Mouse (Mus musculus) common myeloid progenitor, adult 5-6 weeks (primary cell): ENCODE data around the gene Pdpk1. TPM values are rescaled to one million over a fixed set of nuclear protein-coding genes. Genes with fewer than 3 reads are reported as not detected.
A peak's percentile ranks its signal among the peaks of the same experiment; 100 is the strongest.

Experiments
- ATAC-seq: replicated peaks from 2 replicates; pipeline ENCODE4 v1.8.0; 2016; ENCODE audit warnings: low read depth, mild to moderate bottlenecking, moderate TSS enrichment, inconsistent platforms; ENCODE audit not compliant: poor library complexity, severe bottlenecking
- total RNA-seq: library from RNA; stranded (forward); fragments of 200-1000, 187-1606 nt; gene quantifications from 2 replicates; pipeline ENCODE4 v1.2.3, GENCODE M21; 2017

Pdpk1 gene
- total RNA-seq, 1 experiment from 2014 or later: 33.8 TPM

GRCm38 (mm10) chr17:24049008-24049407 is 101.7 kb downstream of the Pdpk1 start:
- ATAC-seq: no peak

GRCm38 (mm10) chr17:24048053-24048452 is 102.7 kb downstream of the Pdpk1 start:
- no peak for ATAC-seq

- ATAC-seq: no peak
Observed at GRCm38 (mm10) chr17:24046026-24046425, 104.7 kb downstream of the Pdpk1 start.

GRCm38 (mm10) chr17:24045608-24046007 is 105.1 kb downstream of the Pdpk1 start:
- ATAC-seq: no peak

- ATAC-seq: no peak
Observed at GRCm38 (mm10) chr17:24044482-24044881, 106.2 kb downstream of the Pdpk1 start.

GRCm38 (mm10) chr17:24037844-24038243 is 112.9 kb downstream of the Pdpk1 start, which contains the start of gene Prss27:
Gene Prss27, plus strand, starts transcription at chr17:24038144.
- ATAC-seq: no peak

GRCm38 (mm10) chr17:24037360-24037759 is 113.4 kb downstream of the Pdpk1 start:
- ATAC-seq: 0 out of 2 replicates have a peak, but pooled peaks have one; percentile 36

GRCm38 (mm10) chr17:24036954-24037353 is 113.8 kb downstream of the Pdpk1 start:
- 0 out of 2 replicates have a peak, but pooled peaks have one; percentile 36 for ATAC-seq

GRCm38 (mm10) chr17:24035087-24035486 is 115.6 kb downstream of the Pdpk1 start:
- no peak for ATAC-seq

- no peak for ATAC-seq
Observed at GRCm38 (mm10) chr17:24030551-24030950, 120.2 kb downstream of the Pdpk1 start.

GRCm38 (mm10) chr17:24029477-24029876 is 121.2 kb downstream of the Pdpk1 start:
- ATAC-seq: no peak

Other genes starting within 250 kb of the Pdpk1 start
- gene Dcpp3, start 233.5 kb downstream of the Pdpk1 start, total RNA-seq: not detected in 2 replicates
- not detected in 2 replicates for gene Sbp, start 209.3 kb downstream of the Pdpk1 start, total RNA-seq
- not detected in 2 replicates for gene Sbpl, start 195.7 kb downstream of the Pdpk1 start, total RNA-seq
- not detected in 2 replicates for gene Prss30, start 170.4 kb downstream of the Pdpk1 start, total RNA-seq
- not detected in 2 replicates for gene Prss22, start 152.8 kb downstream of the Pdpk1 start, total RNA-seq
- gene Prss27, start 112.8 kb downstream of the Pdpk1 start, total RNA-seq: not detected in 2 replicates
- gene Kctd5, start 77.4 kb downstream of the Pdpk1 start, total RNA-seq: 17.8 and 19.2 TPM in 2 replicates
- 22.5 and 23.0 TPM in 2 replicates for gene Amdhd2, start 12.8 kb upstream of the Pdpk1 start, total RNA-seq
- gene Atp6v0c, start 18.8 kb upstream of the Pdpk1 start, total RNA-seq: 81.5 and 89.8 TPM in 2 replicates
- gene Tbc1d24, start 54.6 kb upstream of the Pdpk1 start, total RNA-seq: 4.8 and 5.3 TPM in 2 replicates
- 0.10 and 0.50 TPM in 2 replicates for gene Ntn3, start 58.6 kb upstream of the Pdpk1 start, total RNA-seq
- gene Tedc2, start 69.9 kb upstream of the Pdpk1 start, total RNA-seq: 17.4 and 18.4 TPM in 2 replicates
- gene Ccnf, start 100.6 kb upstream of the Pdpk1 start, total RNA-seq: 29.1 and 30.8 TPM in 2 replicates
- 0.14 TPM in 1 of 2 replicates, not detected in the other for gene Abca17, start 200.1 kb upstream of the Pdpk1 start, total RNA-seq
- 13.7 and 22.4 TPM in 2 replicates for gene Abca3, start 201.0 kb upstream of the Pdpk1 start, total RNA-seq